Mouse (Mus musculus) MEL (cell line): ENCODE measurements around the gene Tc2n. TPM values are rescaled to one million over a fixed set of nuclear protein-coding genes. Genes with fewer than 3 reads are reported as not detected.

ENCODE experiments used
- DNase-seq: peaks from one replicate; pipeline ENCODE4 v3.0.0; 2011; ENCODE audit warnings: low read depth, low spot score
- H3K27ac ChIP-seq: 2 replicates; pipeline ENCODE4 v1.5.1; 2012; ENCODE audit warnings: low read depth, mild to moderate bottlenecking, control low read depth, low read length, moderate library complexity; ENCODE audit not compliant: control insufficient read depth
- H3K27me3 ChIP-seq, 2 experiments: fragments of 150-350 bp in 1 of 2; sonication (generic) in 1 of 2; 2 replicates each; pipeline ENCODE4 v1.6.1; 2012; ENCODE audit warnings: low read length in 2 of 2, mild to moderate bottlenecking in 2 of 2, improper control_type of control experiment in 1 of 2, moderate library complexity in 1 of 2; ENCODE audit not compliant: insufficient read depth in 2 of 2, control insufficient read depth in 1 of 2
- H3K36me3 ChIP-seq, 2 experiments: 2 replicates each; pipeline ENCODE4 v1.6.1; 2012 to 2014; ENCODE audit warnings: low read length in 2 of 2, improper control_type of control experiment in 1 of 2, inconsistent platforms in 1 of 2, mild to moderate bottlenecking in 1 of 2; ENCODE audit not compliant: insufficient read depth in 2 of 2, control insufficient read depth in 1 of 2
- H3K4me1 ChIP-seq, 2 experiments: fragments of 150-350 bp in 1 of 2; sonication (generic) in 1 of 2; 2 replicates each; pipeline ENCODE4 v1.6.1; 2012; ENCODE audit warnings: low read length in 2 of 2, improper control_type of control experiment in 1 of 2, mild to moderate bottlenecking in 1 of 2; ENCODE audit not compliant: insufficient read depth in 2 of 2, control insufficient read depth in 1 of 2
- H3K4me3 ChIP-seq, 2 experiments: fragments of 150-350 bp in 1 of 2; sonication (generic) in 1 of 2; 2 replicates each; pipeline ENCODE4 v1.5.1; 2012; ENCODE audit warnings: low read depth in 2 of 2, low read length in 2 of 2, mild to moderate bottlenecking in 2 of 2, moderate library complexity in 2 of 2, control low read depth in 1 of 2, improper control_type of control experiment in 1 of 2; ENCODE audit not compliant: control insufficient read depth in 1 of 2, insufficient read depth in 1 of 2
- H3K79me2 ChIP-seq: 2 replicates; pipeline ENCODE4 v1.6.1; 2012; ENCODE audit warnings: mild to moderate bottlenecking, low read length, moderate library complexity; ENCODE audit not compliant: control insufficient read depth, poor library complexity, insufficient read depth
- H3K9ac ChIP-seq: 2 replicates; pipeline ENCODE4 v1.6.1; 2012; ENCODE audit warnings: low read depth, mild to moderate bottlenecking, control low read depth, low read length, moderate library complexity; ENCODE audit not compliant: control insufficient read depth, poor library complexity, severe bottlenecking
- H3K9me3 ChIP-seq: fragments of 150-350 bp; sonication (generic); replicated peaks from 2 replicates; pipeline ENCODE4 v1.6.1; 2012; ENCODE audit warnings: mild to moderate bottlenecking, low read length, improper control_type of control experiment, moderate library complexity; ENCODE audit not compliant: insufficient read depth
- BHLHE40 ChIP-seq: IDR thresholded peaks from 2 replicates; pipeline ENCODE4 v1.6.1; 2012; ENCODE audit warnings: low read depth, mild to moderate bottlenecking, inconsistent platforms, low read length, improper control_type of control experiment, borderline replicate concordance
- CTCF ChIP-seq, 3 experiments: IDR thresholded peaks in 2 of 3; conservative IDR thresholded peaks in 1 of 3; 2 replicates each; pipeline ENCODE4 v1.5.1; 2011 to 2012; ENCODE audit warnings: low read length in 3 of 3, low read depth in 2 of 3, mild to moderate bottlenecking in 2 of 3, improper control_type of control experiment in 1 of 3, inconsistent platforms in 1 of 3, mixed read lengths in 1 of 3, moderate library complexity in 1 of 3; ENCODE audit not compliant: control insufficient read depth in 1 of 3, insufficient read depth in 1 of 3, poor library complexity in 1 of 3, severe bottlenecking in 1 of 3
- GABPA ChIP-seq: IDR thresholded peaks from 2 replicates; pipeline ENCODE4 v1.6.1; 2012; ENCODE audit warnings: low read depth, mild to moderate bottlenecking, inconsistent platforms, low read length, improper control_type of control experiment, moderate library complexity
- HCFC1 ChIP-seq: IDR thresholded peaks from 2 replicates; pipeline ENCODE4 v1.6.1; 2012; ENCODE audit warnings: low read depth, mild to moderate bottlenecking, inconsistent platforms, low read length, improper control_type of control experiment, moderate library complexity
- MAX ChIP-seq: IDR thresholded peaks from 2 replicates; pipeline ENCODE4 v1.6.1; 2011; ENCODE audit warnings: low read length, improper control_type of control experiment
- MAZ ChIP-seq: IDR thresholded peaks from 2 replicates; pipeline ENCODE4 v1.6.1; 2012; ENCODE audit warnings: low read depth, mild to moderate bottlenecking, inconsistent platforms, low read length, improper control_type of control experiment
- MXI1 ChIP-seq: IDR thresholded peaks from 2 replicates; pipeline ENCODE4 v1.6.1; 2011; ENCODE audit warnings: mild to moderate bottlenecking, low read depth, low read length, improper control_type of control experiment
- NELFE ChIP-seq: IDR thresholded peaks from 2 replicates; pipeline ENCODE4 v1.6.1; 2011; ENCODE audit warnings: low read depth, low read length, improper control_type of control experiment
- POLR2A ChIP-seq, 2 experiments: IDR thresholded peaks; 2 replicates each; pipeline ENCODE4 v1.6.1; 2011 to 2012; ENCODE audit warnings: low read length in 2 of 2, mild to moderate bottlenecking in 2 of 2, control low read depth in 1 of 2, improper control_type of control experiment in 1 of 2, low read depth in 1 of 2, moderate library complexity in 1 of 2; ENCODE audit not compliant: control insufficient read depth in 1 of 2, insufficient read depth in 1 of 2, poor library complexity in 1 of 2
- POLR2AphosphoS5 ChIP-seq: IDR thresholded peaks from 2 replicates; pipeline ENCODE4 v1.6.1; 2012; ENCODE audit warnings: low read depth, borderline replicate concordance, mild to moderate bottlenecking, inconsistent platforms, low read length, moderate library complexity, mixed read lengths
- RAD21 ChIP-seq: IDR thresholded peaks from 2 replicates; pipeline ENCODE4 v1.6.1; 2011; ENCODE audit warnings: mild to moderate bottlenecking, low read depth, low read length, improper control_type of control experiment
- SIN3A ChIP-seq: IDR thresholded peaks from 2 replicates; pipeline ENCODE4 v1.6.1; 2012; ENCODE audit warnings: low read length, improper control_type of control experiment, inconsistent platforms
- SMC3 ChIP-seq: IDR thresholded peaks from 2 replicates; pipeline ENCODE4 v1.6.1; 2011; ENCODE audit warnings: low read depth, low read length, improper control_type of control experiment
- TBP ChIP-seq: IDR thresholded peaks from 2 replicates; pipeline ENCODE4 v1.8.0; 2011; ENCODE audit warnings: low read depth, low read length, improper control_type of control experiment
- TCF12 ChIP-seq: IDR thresholded peaks from 2 replicates; pipeline ENCODE4 v1.6.1; 2014; ENCODE audit warnings: low read depth, mild to moderate bottlenecking, inconsistent platforms, low read length, improper control_type of control experiment, moderate library complexity
- UBTF ChIP-seq: IDR thresholded peaks from 2 replicates; pipeline ENCODE4 v1.6.1; 2012; ENCODE audit warnings: low read depth, mild to moderate bottlenecking, inconsistent platforms, low read length, improper control_type of control experiment, moderate library complexity, borderline replicate concordance; ENCODE audit not compliant: insufficient read depth
- USF1 ChIP-seq: IDR thresholded peaks from 2 replicates; pipeline ENCODE4 v1.6.1; 2014; ENCODE audit warnings: low read depth, mild to moderate bottlenecking, inconsistent platforms, low read length, improper control_type of control experiment, moderate library complexity
- ZC3H11A ChIP-seq: IDR thresholded peaks from 2 replicates; pipeline ENCODE4 v1.6.1; 2012; ENCODE audit warnings: low read depth, mild to moderate bottlenecking, inconsistent platforms, low read length, improper control_type of control experiment
- ZKSCAN1 ChIP-seq: IDR thresholded peaks from 2 replicates; pipeline ENCODE4 v1.6.1; 2012; ENCODE audit warnings: low read depth, mild to moderate bottlenecking, inconsistent platforms, low read length, improper control_type of control experiment, moderate library complexity
- ZMIZ1 ChIP-seq: IDR thresholded peaks from 2 replicates; pipeline ENCODE4 v1.6.1; 2012; ENCODE audit warnings: low read depth, mild to moderate bottlenecking, inconsistent platforms, low read length, improper control_type of control experiment, moderate library complexity
- polyA plus RNA-seq, 2 experiments: library from polyadenylated mRNA; stranded (reverse) in 1 of 2; unstranded in 1 of 2; fragments of >175 nt in 1 of 2; fragments of >200 nt in 1 of 2; gene quantifications; 2 replicates each; pipeline versions ENCODE4 v1.2.1 to v1.2.4; 2012; ENCODE audit warnings: low replicate concordance in 2 of 2, low read depth in 1 of 2; ENCODE audit not compliant: insufficient read length in 2 of 2, insufficient read depth in 1 of 2, missing spikeins in 1 of 2
- total RNA-seq: library from RNA; depleted of rRNA; stranded (reverse); fragments of 300-350 nt; gene quantifications from 2 replicates; pipeline ENCODE4 v1.2.3, GENCODE M21; 2012

Tc2n gene
- total and polyA plus RNA-seq, 3 experiments = 0.49 TPM; not detected in 2

- Histone ChIP-seq H3K4me1 (no peaks in the 10 kb centered on the region), H3K9ac (no peak overlapping the region), H3K4me3 (no peak overlapping the region), H3K27ac (no peak overlapping the region), H3K9me3 (no peaks in the 10 kb centered on the region), H3K79me2 (no peaks in the 10 kb centered on the region), H3K27me3 (no peaks in the 10 kb centered on the region; a peak in 2 of 4 replicates), H3K36me3 (no peaks in the 10 kb centered on the region)
- no peak for TF ChIP-seq NELFE
- TF ChIP-seq MAZ = no peak
- no peak for TF ChIP-seq POLR2AphosphoS5
- TF ChIP-seq POLR2A (IDR thresholded peaks at IDR 0.05; ENCODE audit: control insufficient read depth in 1 of 2, insufficient read depth in 1 of 2, low read depth in 1 of 2, low read length in 2 of 2, poor library complexity in 1 of 2) = no peak
- no peak for TF ChIP-seq SIN3A
- no peak for TF ChIP-seq UBTF
- no peak for TF ChIP-seq ZKSCAN1
- no peak for TF ChIP-seq MXI1
- no peak for TF ChIP-seq RAD21
- no peak for TF ChIP-seq ZMIZ1
- TF ChIP-seq TCF12 = no peak
- no peak for TF ChIP-seq USF1
- no peak for TF ChIP-seq HCFC1
- TF ChIP-seq BHLHE40 = no peak
- no peak for TF ChIP-seq TBP
- TF ChIP-seq GABPA = no peak
- no peak for TF ChIP-seq ZC3H11A
- no peak for TF ChIP-seq MAX
- no peak for TF ChIP-seq SMC3
- no peak for DNase-seq
These were observed 21.8 kb downstream of the Tc2n start for GRCm38 (mm10) chr12:101696521-101696920.

- Histone ChIP-seq H3K27ac (no peak overlapping the region), H3K9ac (no peak overlapping the region), H3K4me1 (no peaks in the 10 kb centered on the region), H3K36me3 (no peaks in the 10 kb centered on the region), H3K4me3 (no peak overlapping the region), H3K9me3 (no peaks in the 10 kb centered on the region), H3K79me2 (no peaks in the 10 kb centered on the region), H3K27me3 (no peaks in the 10 kb centered on the region)
- no peak for DNase-seq
- TF ChIP-seq NELFE = no peak
- TF ChIP-seq CTCF (IDR thresholded peaks at IDR 0.05 in 2 of 3, conservative IDR thresholded peaks at IDR 0.05 in 1 of 3; ENCODE audit: control insufficient read depth in 1 of 3, insufficient read depth in 1 of 3, low read depth in 2 of 3, low read length in 3 of 3, poor library complexity in 1 of 3, severe bottlenecking in 1 of 3) = no peak
These were observed 37.8 kb downstream of the Tc2n start for GRCm38 (mm10) chr12:101680538-101680937.
